Mouse (Mus musculus) cortical plate, adult 2 months (tissue): Measurements from ENCODE around the gene Cmip.

Experiments
- CTCF ChIP-seq: fragments of 200-500 bp; IDR thresholded peaks from 2 replicates; pipeline ENCODE4 v1.5.1; 2011; ENCODE audit warnings: mild to moderate bottlenecking, control low read depth, low read length; ENCODE audit not compliant: insufficient read depth; ENCODE audit errors: extremely low read depth
- POLR2A ChIP-seq: fragments of 200-500 bp; IDR thresholded peaks from 2 replicates; pipeline ENCODE4 v1.6.1; 2011; ENCODE audit warnings: mild to moderate bottlenecking, low read length, control low read depth; ENCODE audit not compliant: insufficient read depth; ENCODE audit errors: extremely low read depth

- no peak for TF ChIP-seq CTCF
- TF ChIP-seq POLR2A: no peak
These were observed 250.8 kb downstream of the Cmip start for GRCm38 (mm10) chr8:117507703-117508102.
